Mouse (Mus musculus): ENCODE data around the gene Lias. TPM values are rescaled to one million over a fixed set of nuclear protein-coding genes. Genes with fewer than 3 reads are reported as not detected.
A peak's percentile ranks its signal among the peaks of the same experiment; 100 is the strongest.

The Lias gene
- polyA plus RNA-seq, 1 experiment from 2014 or later = 72.0 TPM

GRCm38 (mm10) chr5:65391753-65392152 lies 456 bp downstream of the Lias start:
- Histone ChIP-seq H3K4me2 (replicated peaks) (peak overlapping the region; percentile 76), H3K9me3 (no peaks in the 10 kb centered on the region), H3K4me1 (peaks cover 19% of the 10 kb centered on the region), H3K27me3 (no peaks in the 10 kb centered on the region), H3K4me3 (peak overlapping the region; percentile 99), H3K9ac (peak overlapping the region; percentile 81), H3K27ac (no peak overlapping the region; the same call in 1 of the 2 replicates), H3K36me3 (peaks cover 58% of the 10 kb centered on the region)
- 4% methylated on average over 12 of the region's 12 CpGs for WGBS
- ATAC-seq (ENCODE audit: low FRiP score, low read depth) = no peak

GRCm38 (mm10) chr5:65394425-65394824 lies 3.1 kb downstream of the Lias start:
- Histone ChIP-seq H3K27ac (no peak overlapping the region), H3K4me3 (no peak overlapping the region), H3K9me3 (no peaks in the 10 kb centered on the region), H3K36me3 (peaks cover 58% of the 10 kb centered on the region), H3K4me2 (replicated peaks) (no peak overlapping the region), H3K4me1 (peaks cover 10% of the 10 kb centered on the region), H3K9ac (no peak overlapping the region), H3K27me3 (no peaks in the 10 kb centered on the region)
- WGBS = 94% methylated on average over 7 of the region's 7 CpGs
- ATAC-seq (ENCODE audit: low FRiP score, low read depth) = no peak

GRCm38 (mm10) chr5:65401251-65401994 lies 10.1 kb downstream of the Lias start:
- H3K4me1 ChIP-seq = no peaks in the 10 kb centered on the region
- H3K4me2 ChIP-seq (replicated peaks) = no peak overlapping the region
- H3K27me3 ChIP-seq = no peaks in the 10 kb centered on the region
- H3K27ac ChIP-seq = no peak overlapping the region
- WGBS = 35% methylated on average over 2 of the region's 2 CpGs
- H3K4me3 ChIP-seq = no peak overlapping the region
- ATAC-seq (ENCODE audit: low FRiP score, low read depth) = no peak
- H3K36me3 ChIP-seq = peaks cover 88% of the 10 kb centered on the region
- H3K9me3 ChIP-seq = no peaks in the 10 kb centered on the region
- no peak overlapping the region for H3K9ac ChIP-seq

GRCm38 (mm10) chr5:65407989-65408388 lies 16.7 kb downstream of the Lias start:
- no peak for ATAC-seq (ENCODE audit: low FRiP score, low read depth)
- 61% methylated on average over 12 of the region's 12 CpGs for WGBS
- Histone ChIP-seq H3K9me3 (no peaks in the 10 kb centered on the region), H3K27ac (no peak overlapping the region), H3K4me1 (no peaks in the 10 kb centered on the region), H3K4me3 (no peak overlapping the region), H3K36me3 (peaks cover 71% of the 10 kb centered on the region), H3K27me3 (no peaks in the 10 kb centered on the region), H3K9ac (no peak overlapping the region), H3K4me2 (replicated peaks) (no peak overlapping the region)

- Histone ChIP-seq H3K27ac (peak overlapping the region; percentile 87), H3K9ac (peak overlapping the region; percentile 54), H3K4me3 (no peak overlapping the region), H3K4me2 (replicated peaks) (peak overlapping the region; percentile 41), H3K36me3 (peaks cover 75% of the 10 kb centered on the region), H3K9me3 (no peaks in the 10 kb centered on the region), H3K27me3 (no peaks in the 10 kb centered on the region), H3K4me1 (peaks cover 13% of the 10 kb centered on the region)
- 18% methylated on average over 26 of the region's 26 CpGs for WGBS
- ATAC-seq (ENCODE audit: low FRiP score, low read depth) = peak; percentile 80
These were observed 24.6 kb downstream of the Lias start for GRCm38 (mm10) chr5:65415653-65416458.

GRCm38 (mm10) chr5:65419136-65419535 lies 27.8 kb downstream of the Lias start:
- H3K27ac ChIP-seq = no peak overlapping the region
- 87% methylated on average over 10 of the region's 10 CpGs for WGBS
- peaks cover 13% of the 10 kb centered on the region for H3K4me1 ChIP-seq
- no peak overlapping the region for H3K9ac ChIP-seq
- ATAC-seq (ENCODE audit: low FRiP score, low read depth) = no peak
- no peaks in the 10 kb centered on the region for H3K9me3 ChIP-seq
- H3K4me2 ChIP-seq (replicated peaks) = no peak overlapping the region
- H3K27me3 ChIP-seq = no peaks in the 10 kb centered on the region
- H3K4me3 ChIP-seq = no peak overlapping the region
- peaks cover 87% of the 10 kb centered on the region for H3K36me3 ChIP-seq

- no peak for ATAC-seq (ENCODE audit: low FRiP score, low read depth)
- Histone ChIP-seq H3K27ac (no peak overlapping the region), H3K36me3 (peaks cover 92% of the 10 kb centered on the region), H3K4me2 (replicated peaks) (no peak overlapping the region), H3K4me3 (no peak overlapping the region), H3K4me1 (peaks cover 7% of the 10 kb centered on the region), H3K9me3 (no peaks in the 10 kb centered on the region), H3K27me3 (no peaks in the 10 kb centered on the region), H3K9ac (no peak overlapping the region)
- WGBS = 46% methylated on average over 6 of the region's 6 CpGs
These were observed 29.5 kb downstream of the Lias start for GRCm38 (mm10) chr5:65420822-65421221.

GRCm38 (mm10) chr5:65422803-65423202 lies 31.5 kb downstream of the Lias start:
- Histone ChIP-seq H3K9ac (no peak overlapping the region), H3K27ac (no peak overlapping the region), H3K4me2 (replicated peaks) (no peak overlapping the region), H3K4me1 (no peaks in the 10 kb centered on the region), H3K36me3 (peaks cover 91% of the 10 kb centered on the region), H3K27me3 (no peaks in the 10 kb centered on the region), H3K9me3 (no peaks in the 10 kb centered on the region), H3K4me3 (no peak overlapping the region)
- ATAC-seq (ENCODE audit: low FRiP score, low read depth) = no peak
- WGBS = 88% methylated on average over 8 of the region's 8 CpGs

GRCm38 (mm10) chr5:65424215-65424614 lies 32.9 kb downstream of the Lias start:
- Histone ChIP-seq H3K4me3 (no peak overlapping the region), H3K4me1 (no peaks in the 10 kb centered on the region), H3K27me3 (no peaks in the 10 kb centered on the region), H3K9ac (no peak overlapping the region), H3K27ac (no peak overlapping the region), H3K9me3 (no peaks in the 10 kb centered on the region), H3K36me3 (peaks cover 81% of the 10 kb centered on the region), H3K4me2 (replicated peaks) (no peak overlapping the region)
- WGBS = 97% methylated on average over 6 of the region's 6 CpGs
- no peak for ATAC-seq (ENCODE audit: low FRiP score, low read depth)

GRCm38 (mm10) chr5:65425251-65425650 lies 34.0 kb downstream of the Lias start:
- H3K4me2 ChIP-seq (replicated peaks) = no peak overlapping the region
- H3K27ac ChIP-seq = no peak overlapping the region
- H3K4me3 ChIP-seq = no peak overlapping the region
- H3K36me3 ChIP-seq = peaks cover 72% of the 10 kb centered on the region
- H3K9ac ChIP-seq = no peak overlapping the region
- no peaks in the 10 kb centered on the region for H3K27me3 ChIP-seq
- no peaks in the 10 kb centered on the region for H3K9me3 ChIP-seq
- H3K4me1 ChIP-seq = 0 out of 2 replicates have a peak, but pooled peaks cover under 1% of the 10 kb centered on the region
- WGBS = 90% methylated on average over 5 of the region's 5 CpGs
- no peak for ATAC-seq (ENCODE audit: low FRiP score, low read depth)

GRCm38 (mm10) chr5:65428321-65428720 lies 37.0 kb downstream of the Lias start:
- ATAC-seq (ENCODE audit: low FRiP score, low read depth) = no peak
- Histone ChIP-seq H3K27me3 (no peaks in the 10 kb centered on the region), H3K27ac (no peak overlapping the region), H3K9ac (no peak overlapping the region), H3K36me3 (peaks cover 45% of the 10 kb centered on the region), H3K4me2 (replicated peaks) (no peak overlapping the region), H3K9me3 (no peaks in the 10 kb centered on the region), H3K4me1 (0 out of 2 replicates have a peak, but pooled peaks cover 13% of the 10 kb centered on the region), H3K4me3 (no peak overlapping the region)
- 53% methylated on average over 4 of the region's 4 CpGs for WGBS

GRCm38 (mm10) chr5:65429441-65429840 lies 38.1 kb downstream of the Lias start:
- H3K4me1 ChIP-seq = peaks cover 21% of the 10 kb centered on the region
- no peak for ATAC-seq (ENCODE audit: low FRiP score, low read depth)
- peaks cover 35% of the 10 kb centered on the region for H3K36me3 ChIP-seq
- no peak overlapping the region for H3K4me3 ChIP-seq
- H3K27ac ChIP-seq = no peak overlapping the region
- H3K27me3 ChIP-seq = no peaks in the 10 kb centered on the region
- no peak overlapping the region for H3K9ac ChIP-seq
- H3K4me2 ChIP-seq (replicated peaks) = no peak overlapping the region
- H3K9me3 ChIP-seq = no peaks in the 10 kb centered on the region
- WGBS = 93% methylated on average over 5 of the region's 5 CpGs

Measured in limb, embryonic 13.5 days (tissue).